Mouse (Mus musculus) small intestine, adult 2 months (tissue): ENCODE measurements at regions not wholly inside any gene's neighbourhood (a gene's known extent, or its start where the extent isn't known, plus 50 kb on each side); places are given as distances from the start of the nearest gene placed in this dataset.

Experiments
- H3K27ac ChIP-seq: fragments of 200-500 bp; 2 replicates; pipeline ENCODE4 v1.5.1; 2012; ENCODE audit warnings: low read depth, low read length, control low read depth, inconsistent platforms; ENCODE audit not compliant: insufficient read depth
- H3K27me3 ChIP-seq: fragments of 200-500 bp; 2 replicates; pipeline ENCODE4 v1.6.1; 2012; ENCODE audit warnings: mild to moderate bottlenecking, moderate library complexity, low read length, inconsistent platforms; ENCODE audit not compliant: control insufficient read depth, insufficient read depth
- H3K36me3 ChIP-seq: fragments of 200-500 bp; 2 replicates; pipeline ENCODE4 v1.6.1; 2012; ENCODE audit warnings: mild to moderate bottlenecking, low read length, control low read depth, inconsistent platforms; ENCODE audit not compliant: control insufficient read depth, insufficient read depth
- H3K4me1 ChIP-seq: fragments of 200-500 bp; 2 replicates; pipeline ENCODE4 v1.6.1; 2012; ENCODE audit warnings: low read length, inconsistent platforms, mixed read lengths; ENCODE audit not compliant: control insufficient read depth, insufficient read depth, insufficient read length
- H3K4me3 ChIP-seq: fragments of 200-500 bp; 2 replicates; pipeline ENCODE4 v1.5.1; 2012; ENCODE audit warnings: low read depth, mild to moderate bottlenecking, control low read depth, inconsistent platforms, low read length, moderate library complexity
- CTCF ChIP-seq: fragments of 200-500 bp; IDR thresholded peaks from 2 replicates; pipeline ENCODE4 v1.5.1; 2012; ENCODE audit warnings: low read depth, mild to moderate bottlenecking, control low read depth, inconsistent platforms, low read length, moderate library complexity, mixed read lengths; ENCODE audit not compliant: insufficient replicate concordance, insufficient read length; ENCODE audit errors: extremely low read depth
- POLR2A ChIP-seq: fragments of 200-500 bp; IDR thresholded peaks from 2 replicates; pipeline ENCODE4 v1.6.1; 2012; ENCODE audit warnings: low read depth, mild to moderate bottlenecking, control low read depth, inconsistent platforms, low read length, moderate library complexity
- WGBS: fragments of 180-500 bp; shearing (Covaris S2); methylation state at CpG from one replicate; pipeline ENCODE4 v1.1.7; 2018; 5-methylcytosine and 5-hydroxymethylcytosine counted together

- no peaks in the 10 kb centered on the region for H3K27me3 ChIP-seq
- H3K4me1 ChIP-seq: no peaks in the 10 kb centered on the region
- no peak overlapping the region for H3K4me3 ChIP-seq
- H3K36me3 ChIP-seq: no peaks in the 10 kb centered on the region
- 59% methylated on average over 4 of the region's 4 CpGs for WGBS
- no peak for TF ChIP-seq CTCF
- no peak for TF ChIP-seq POLR2A
- H3K27ac ChIP-seq: no peak overlapping the region
Measured at GRCm38 (mm10) chr19:30289721-30290120, 57.0 kb downstream of the Mbl2 start.

- TF ChIP-seq POLR2A (no peak), CTCF (no peak)
- no peak overlapping the region for H3K27ac ChIP-seq
- no peak overlapping the region for H3K4me3 ChIP-seq
- no peaks in the 10 kb centered on the region for H3K4me1 ChIP-seq
- WGBS: 42% methylated on average over 15 of the region's 15 CpGs
- H3K27me3 ChIP-seq: no peaks in the 10 kb centered on the region
- H3K36me3 ChIP-seq: no peaks in the 10 kb centered on the region
Measured at GRCm38 (mm10) chr19:30295263-30295704, 62.5 kb downstream of the Mbl2 start.

- TF ChIP-seq CTCF: no peak
- TF ChIP-seq POLR2A: no peak
- Histone ChIP-seq H3K27me3 (no peaks in the 10 kb centered on the region), H3K4me1 (no peaks in the 10 kb centered on the region), H3K36me3 (no peaks in the 10 kb centered on the region), H3K27ac (no peak overlapping the region), H3K4me3 (no peak overlapping the region)
- WGBS: 78% methylated on average over 3 of the region's 3 CpGs
Measured at GRCm38 (mm10) chr19:30296024-30296423, 63.3 kb downstream of the Mbl2 start.

GRCm38 (mm10) chr19:30299536-30299935 lies 66.8 kb downstream of the Mbl2 start:
- no peaks in the 10 kb centered on the region for H3K27me3 ChIP-seq
- H3K4me1 ChIP-seq: no peaks in the 10 kb centered on the region
- no peak overlapping the region for H3K27ac ChIP-seq
- H3K4me3 ChIP-seq: no peak overlapping the region
- TF ChIP-seq CTCF (no peak), POLR2A (no peak)
- no peaks in the 10 kb centered on the region for H3K36me3 ChIP-seq
- WGBS: 54% methylated on average over 3 of the region's 3 CpGs

- 68% methylated on average over 4 of the region's 4 CpGs for WGBS
- Histone ChIP-seq H3K27me3 (no peaks in the 10 kb centered on the region), H3K4me1 (no peaks in the 10 kb centered on the region), H3K27ac (no peak overlapping the region), H3K4me3 (no peak overlapping the region), H3K36me3 (no peaks in the 10 kb centered on the region)
- TF ChIP-seq POLR2A (no peak), CTCF (no peak)
Measured at GRCm38 (mm10) chr19:30302281-30302680, 69.5 kb downstream of the Mbl2 start.

GRCm38 (mm10) chr19:30306379-30306778 lies 73.6 kb downstream of the Mbl2 start:
- Histone ChIP-seq H3K27ac (no peak overlapping the region), H3K27me3 (no peaks in the 10 kb centered on the region), H3K4me1 (no peaks in the 10 kb centered on the region), H3K4me3 (no peak overlapping the region), H3K36me3 (no peaks in the 10 kb centered on the region)
- WGBS: 74% methylated on average over 2 of the region's 2 CpGs
- TF ChIP-seq POLR2A: no peak
- no peak for TF ChIP-seq CTCF

GRCm38 (mm10) chr19:30306919-30307318 lies 74.2 kb downstream of the Mbl2 start:
- 71% methylated on average over 6 of the region's 6 CpGs for WGBS
- H3K4me3 ChIP-seq: no peak overlapping the region

GRCm38 (mm10) chr19:30317314-30317713 lies 84.6 kb downstream of the Mbl2 start:
- Histone ChIP-seq H3K4me3 (no peak overlapping the region), H3K36me3 (no peaks in the 10 kb centered on the region), H3K4me1 (no peaks in the 10 kb centered on the region), H3K27ac (no peak overlapping the region), H3K27me3 (no peaks in the 10 kb centered on the region)
- TF ChIP-seq POLR2A: no peak
- no peak for TF ChIP-seq CTCF
- 76% methylated on average over 3 of the region's 3 CpGs for WGBS

More at GRCm38 (mm10) chr19:30306919-30307318, 74.2 kb downstream of the Mbl2 start:
- Histone ChIP-seq H3K27me3 (no peaks in the 10 kb centered on the region), H3K27ac (no peak overlapping the region), H3K36me3 (no peaks in the 10 kb centered on the region), H3K4me1 (no peaks in the 10 kb centered on the region)
- TF ChIP-seq POLR2A (no peak), CTCF (no peak)
